Mouse (Mus musculus): ENCODE results near the gene Atp5b.
A peak's percentile ranks its signal among the peaks of the same experiment; 100 is the strongest.
"Not testable (repeated sequence)": the region's sequence is repeated elsewhere in the genome, so short reads cannot be mapped to it uniquely, and the experiment has no call there.

The Atp5b gene

GRCm38 (mm10) chr10:128070432-128070831 is 12.6 kb upstream of the Atp5b start:
- DNase-seq, result not testable (repeated sequence)

- DNase-seq, result not testable (repeated sequence)
Measured at GRCm38 (mm10) chr10:128078269-128078668, 4.8 kb upstream of the Atp5b start.

- no peak for DNase-seq
Measured at GRCm38 (mm10) chr10:128080496-128080895, 2.6 kb upstream of the Atp5b start.

- DNase-seq, result no peak
Measured at GRCm38 (mm10) chr10:128081807-128082476, 1.1 kb upstream of the Atp5b start.

- DNase-seq, result no peak
Measured at GRCm38 (mm10) chr10:128082477-128082808, 630 bp upstream of the Atp5b start.

GRCm38 (mm10) chr10:128083688-128084087 is 615 bp downstream of the Atp5b start:
- DNase-seq, result no peak

GRCm38 (mm10) chr10:128084160-128084559 is 1.1 kb downstream of the Atp5b start:
- DNase-seq, result no peak

- no peak for DNase-seq
Measured at GRCm38 (mm10) chr10:128086391-128086790, 3.3 kb downstream of the Atp5b start.

GRCm38 (mm10) chr10:128087216-128087615 is 4.1 kb downstream of the Atp5b start:
- not testable (repeated sequence) for DNase-seq

- no peak for DNase-seq
Measured at GRCm38 (mm10) chr10:128088181-128088580, 5.1 kb downstream of the Atp5b start.

- DNase-seq, result no peak
Measured at GRCm38 (mm10) chr10:128089842-128090241, 6.8 kb downstream of the Atp5b start.

GRCm38 (mm10) chr10:128090651-128091563 is 7.8 kb downstream of the Atp5b start:
- peak; percentile 92 for DNase-seq

- peak; percentile 80 for DNase-seq
Measured at GRCm38 (mm10) chr10:128091564-128092505, 8.8 kb downstream of the Atp5b start, which contains the start of gene Baz2a. TSS of gene Baz2a (plus strand) at chr10:128091577.

- DNase-seq, result peak; percentile 91
Measured at GRCm38 (mm10) chr10:128092506-128093495, 9.7 kb downstream of the Atp5b start.

GRCm38 (mm10) chr10:128093496-128094294 is 10.6 kb downstream of the Atp5b start:
- DNase-seq, result no peak

- peak; percentile 95 for DNase-seq
Measured at GRCm38 (mm10) chr10:128094340-128094968, 11.4 kb downstream of the Atp5b start.

- no peak for DNase-seq
Measured at GRCm38 (mm10) chr10:128095003-128095636, 12.0 kb downstream of the Atp5b start.

- DNase-seq, result no peak
Measured at GRCm38 (mm10) chr10:128096313-128096692, 13.2 kb downstream of the Atp5b start.
